Mouse (Mus musculus) monocyte, adult 2 months (primary cell): ENCODE measurements around the gene E130308A19Rik.

Source experiments
- DNase-seq, 2 experiments: peaks; one replicate each; pipeline ENCODE4 v3.0.0; 2022; ENCODE audit warnings: low spot score in 2 of 2, low read depth in 1 of 2

E130308A19Rik gene

DNA sequence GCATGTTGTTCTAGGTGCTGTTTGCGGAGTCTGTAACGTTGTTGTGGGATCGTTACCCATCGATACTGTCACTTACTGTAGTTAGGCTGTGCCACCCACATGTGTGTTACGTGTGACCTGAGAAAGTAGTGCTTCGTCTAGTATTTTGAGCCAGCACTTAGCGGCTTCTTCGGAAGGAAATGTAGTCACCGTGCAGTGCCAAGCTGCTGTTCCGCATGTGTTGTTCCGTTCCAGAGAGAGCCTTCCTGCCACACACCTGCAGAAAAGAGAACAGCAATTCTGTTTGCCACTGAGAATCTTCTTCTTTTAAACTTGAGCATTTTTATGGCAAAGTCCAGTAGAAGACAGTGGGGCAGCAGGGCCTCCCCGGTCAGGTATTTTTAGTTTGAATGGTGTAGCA is 100.5 kb downstream of the E130308A19Rik start:
- DNase-seq: no peak

- no peak for DNase-seq
Measured at GRCm38 (mm10) chr4:59727187-59727877, 101.3 kb downstream of the E130308A19Rik start.

GRCm38 (mm10) chr4:59727878-59728261 is 101.9 kb downstream of the E130308A19Rik start:
- no peak for DNase-seq

DNA sequence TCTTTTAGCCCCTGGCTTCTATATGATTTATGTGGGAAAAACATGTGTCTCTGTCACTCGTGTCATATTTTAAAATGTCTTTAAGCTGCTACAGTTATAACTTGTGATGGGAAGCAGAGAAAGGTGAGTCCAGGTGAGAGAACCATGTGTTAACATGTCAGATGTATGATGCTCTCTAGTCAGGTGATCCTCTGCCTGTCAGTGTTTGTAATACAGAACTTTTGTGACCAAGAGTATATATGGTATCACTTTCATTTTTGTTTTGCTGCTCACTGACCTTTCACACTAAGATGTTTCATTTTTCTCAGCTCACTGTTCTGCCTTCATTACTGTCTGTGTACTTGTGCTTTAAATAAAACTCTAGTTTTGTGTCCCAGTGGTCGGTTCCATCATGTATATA is 102.8 kb downstream of the E130308A19Rik start:
- DNase-seq: no peak

GRCm38 (mm10) chr4:59731544-59731943 is 105.5 kb downstream of the E130308A19Rik start:
- no peak for DNase-seq

DNA sequence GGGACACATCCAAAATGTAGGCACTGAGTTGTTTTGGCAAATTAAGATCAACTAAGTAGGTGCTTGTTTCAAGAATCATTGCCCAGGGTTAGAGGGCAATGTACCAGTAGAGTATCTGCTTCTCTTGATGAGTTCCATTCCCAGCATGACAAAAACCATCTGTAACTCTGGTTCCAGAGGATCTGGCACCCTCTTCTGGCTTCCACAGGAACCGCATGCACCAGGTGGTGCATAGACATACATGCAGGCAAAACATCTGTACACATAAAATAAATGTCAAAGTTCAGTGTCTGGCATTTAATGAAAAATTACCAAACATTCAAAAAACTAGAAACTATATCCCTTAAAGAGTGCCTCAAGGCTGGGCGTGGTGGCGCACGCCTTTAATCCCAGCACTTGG is 113.3 kb downstream of the E130308A19Rik start:
- DNase-seq: no peak

DNA sequence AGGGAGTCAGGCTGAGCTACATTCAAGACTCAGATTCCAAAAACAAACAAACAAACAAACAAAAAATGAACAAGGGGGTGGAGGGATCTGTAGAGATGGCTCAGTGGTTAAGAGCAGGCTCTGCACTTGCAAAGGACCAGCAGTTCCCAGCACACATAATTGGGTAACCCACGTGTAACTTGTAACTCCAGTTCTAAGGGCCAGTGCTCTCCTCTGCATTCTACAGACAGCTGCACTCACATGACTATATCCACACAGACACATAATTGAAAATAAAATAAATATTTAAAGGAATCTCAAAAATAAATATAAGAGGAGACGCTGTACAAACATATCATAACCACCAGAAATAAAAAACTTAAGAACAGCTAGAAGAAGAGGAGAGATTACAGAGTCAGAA is 113.9 kb downstream of the E130308A19Rik start:
- no peak for DNase-seq

DNA sequence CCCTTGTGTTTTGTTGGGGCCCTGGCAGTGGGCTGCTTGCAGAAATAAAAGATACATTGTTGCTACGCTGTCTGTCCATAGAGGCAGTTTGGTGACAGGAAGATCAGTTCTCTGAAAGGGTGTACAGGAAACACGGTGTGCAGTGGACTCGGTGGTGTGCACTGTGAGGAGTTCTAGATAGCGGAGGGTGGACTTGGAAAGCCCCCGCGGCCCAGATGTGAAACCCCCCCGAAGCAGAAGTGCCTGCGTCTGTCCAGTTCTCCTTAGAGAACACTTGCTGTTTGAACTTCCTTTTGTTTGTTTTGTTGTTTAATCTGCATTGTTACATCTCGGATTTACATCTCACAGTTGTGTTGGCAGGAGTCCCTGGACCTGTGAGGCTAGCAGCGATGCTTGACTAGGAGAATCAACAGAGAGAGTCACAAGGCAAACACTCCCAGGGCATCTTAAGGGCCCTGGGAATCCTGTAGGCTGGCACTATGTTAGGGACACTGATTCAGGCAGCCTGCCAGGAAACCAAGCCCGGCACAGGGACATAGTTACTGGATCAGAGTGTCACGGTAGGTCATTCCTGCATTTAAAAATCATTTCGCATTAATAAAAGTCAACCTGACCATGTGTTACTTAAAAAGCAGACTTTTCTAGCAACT is 127.6 kb downstream of the E130308A19Rik start:
- no peak for DNase-seq

DNA sequence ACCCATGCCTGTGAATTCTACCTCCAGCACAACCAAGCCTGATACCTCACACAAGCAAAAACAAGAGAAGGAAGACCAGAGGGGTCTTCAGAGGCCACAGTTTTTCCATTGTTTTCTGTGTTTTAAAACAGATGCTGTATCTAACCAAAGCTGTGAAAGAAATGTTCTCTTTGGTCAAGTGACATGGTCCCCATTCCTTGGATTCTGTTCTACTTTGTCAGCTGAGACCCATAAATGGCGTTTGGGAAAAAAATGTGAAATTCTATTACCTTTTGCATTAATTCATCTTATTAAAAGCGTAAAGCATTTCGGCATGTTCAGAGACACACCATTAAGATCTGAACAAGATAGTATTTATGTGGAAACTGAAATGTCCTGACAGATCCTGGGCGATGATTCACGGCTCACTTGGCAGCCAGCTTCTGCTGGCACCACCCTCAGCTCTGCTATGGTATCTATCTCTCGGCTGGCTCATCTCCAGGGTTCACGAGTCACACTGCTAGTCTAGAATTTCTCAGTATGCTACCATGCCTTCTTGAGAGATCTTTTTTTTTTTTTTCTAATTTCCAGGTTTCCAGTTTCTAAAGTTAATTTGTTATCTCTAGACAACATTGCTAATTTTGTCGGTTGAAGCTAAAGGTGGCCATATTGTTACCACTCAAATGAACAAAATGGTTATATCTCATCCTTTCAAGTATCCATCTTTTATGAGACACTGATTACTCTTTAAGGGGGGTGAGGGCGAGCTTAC is 130.5 kb downstream of the E130308A19Rik start:
- DNase-seq: no peak

- DNase-seq: no peak
Measured at GRCm38 (mm10) chr4:59757452-59758435, 131.7 kb downstream of the E130308A19Rik start.

GRCm38 (mm10) chr4:59760016-59760415 is 134.0 kb downstream of the E130308A19Rik start:
- no peak for DNase-seq

DNA sequence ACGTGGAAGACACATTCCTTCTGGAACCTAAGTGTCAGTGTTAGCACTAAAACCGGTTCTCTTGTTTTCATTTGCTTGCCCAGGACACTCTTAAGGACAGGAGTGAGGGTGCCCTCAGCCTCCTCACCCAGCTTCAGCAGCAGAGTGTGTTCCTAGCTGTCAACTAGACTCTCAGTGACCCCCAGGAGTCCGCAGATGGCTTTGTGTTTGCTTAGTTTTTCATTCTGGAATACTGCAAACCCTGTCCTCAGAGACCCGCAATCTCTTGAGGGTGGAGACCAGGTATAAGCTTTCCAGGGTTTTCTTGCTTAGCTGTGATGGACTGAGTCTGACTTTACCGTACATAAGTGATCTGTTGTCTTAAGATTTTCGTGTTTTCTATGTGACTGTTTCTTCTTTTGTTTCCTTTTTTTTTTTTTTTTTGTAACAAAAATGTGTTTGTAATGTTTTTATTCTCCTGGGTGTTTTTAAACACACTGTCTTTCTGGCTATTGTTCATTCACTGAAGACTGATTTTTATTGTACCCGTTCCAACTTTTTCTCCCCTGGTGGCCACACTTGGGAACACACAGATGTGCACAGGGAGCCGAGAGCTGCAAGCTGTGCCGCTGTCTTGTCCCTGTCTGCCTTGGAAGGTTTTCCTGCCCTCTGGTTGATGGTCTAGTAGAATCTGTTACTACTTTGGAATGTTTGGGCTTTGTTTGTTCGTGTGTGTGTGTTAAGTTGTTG is 134.8 kb downstream of the E130308A19Rik start:
- DNase-seq: no peak

- DNase-seq: no peak
Measured at GRCm38 (mm10) chr4:59761365-59761729, 135.3 kb downstream of the E130308A19Rik start.

- DNase-seq: no peak
Measured at GRCm38 (mm10) chr4:59764950-59765349, 138.9 kb downstream of the E130308A19Rik start.

GRCm38 (mm10) chr4:59765385-59766005 is 139.5 kb downstream of the E130308A19Rik start:
- no peak for DNase-seq

- DNase-seq: no peak
Measured at GRCm38 (mm10) chr4:59767717-59768116, 141.7 kb downstream of the E130308A19Rik start.

- DNase-seq: no peak
Measured at GRCm38 (mm10) chr4:59772171-59772879, 146.3 kb downstream of the E130308A19Rik start.

DNA sequence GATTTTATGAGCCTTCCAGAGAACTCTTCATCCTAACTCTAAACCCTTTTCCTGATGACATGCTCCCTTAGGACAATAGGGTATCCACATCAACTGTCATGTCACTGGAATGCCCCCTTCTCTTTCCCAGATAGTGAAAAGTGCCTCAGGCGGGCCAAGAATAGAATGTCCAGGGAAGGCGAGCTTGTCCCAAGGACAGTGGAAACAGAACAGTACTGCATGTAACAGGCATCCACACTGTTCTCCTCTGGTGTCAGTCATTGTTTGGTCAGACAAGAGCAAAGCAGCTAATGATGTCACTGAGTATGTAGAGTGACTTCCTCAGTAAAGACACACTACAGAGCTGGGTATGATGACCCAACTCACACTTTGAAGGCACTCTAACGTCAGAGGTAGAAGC is 151.8 kb downstream of the E130308A19Rik start:
- no peak for DNase-seq

DNA sequence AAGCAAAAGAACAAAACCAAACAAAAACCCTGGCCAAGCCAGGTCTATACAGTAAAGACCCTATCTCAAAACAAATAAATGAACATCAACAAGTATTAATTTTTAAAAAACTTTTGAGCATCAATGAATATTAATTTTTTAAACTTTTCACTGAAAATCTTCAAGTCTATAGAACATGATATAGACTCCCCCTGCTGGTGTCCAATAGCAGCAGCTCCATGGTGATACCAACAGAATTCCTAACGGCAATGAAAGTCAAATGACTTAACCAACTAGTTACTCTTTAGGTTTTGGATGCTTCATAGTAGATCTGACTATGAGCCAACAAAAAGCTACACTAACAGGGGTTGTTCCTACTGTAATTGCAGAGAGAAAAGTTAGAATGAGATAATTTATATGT is 154.6 kb downstream of the E130308A19Rik start:
- DNase-seq: no peak
